Mouse (Mus musculus) small intestine, adult 2 months (tissue): Measurements from ENCODE around the gene Kif17.

ENCODE experiments used
- CTCF ChIP-seq: fragments of 200-500 bp; IDR thresholded peaks from 2 replicates; pipeline ENCODE4 v1.5.1; 2012; ENCODE audit warnings: low read depth, mild to moderate bottlenecking, control low read depth, inconsistent platforms, low read length, moderate library complexity, mixed read lengths; ENCODE audit not compliant: insufficient replicate concordance, insufficient read length; ENCODE audit errors: extremely low read depth
- POLR2A ChIP-seq: fragments of 200-500 bp; IDR thresholded peaks from 2 replicates; pipeline ENCODE4 v1.6.1; 2012; ENCODE audit warnings: low read depth, mild to moderate bottlenecking, control low read depth, inconsistent platforms, low read length, moderate library complexity

DNA sequence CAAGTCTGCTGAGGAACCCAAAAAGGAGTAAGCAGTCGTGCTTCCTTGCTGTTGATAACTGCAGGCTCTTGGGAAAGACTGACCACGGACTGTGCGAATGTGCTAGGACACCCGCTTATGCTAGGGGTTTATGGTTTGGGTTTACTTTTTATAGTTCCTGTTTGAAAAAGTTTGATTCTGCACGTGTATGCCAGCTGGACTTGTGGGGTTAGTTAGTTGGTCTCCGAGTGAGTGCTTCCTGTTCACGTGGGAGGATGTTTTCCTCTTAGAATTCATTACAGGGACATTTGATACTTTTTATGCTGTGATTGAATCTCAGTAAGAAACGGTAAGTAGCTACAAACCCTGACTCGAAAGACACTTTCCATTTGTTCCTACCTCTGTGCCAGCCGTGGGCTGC is 26.6 kb upstream of the Kif17 start:
- TF ChIP-seq CTCF (no peak), POLR2A (no peak)
